Mouse (Mus musculus) midbrain, embryonic 10.5 days (tissue): ENCODE results near the gene Bglap2. TPM values are rescaled to one million over a fixed set of nuclear protein-coding genes. Genes with fewer than 3 reads are reported as not detected.

Experiments
- DNase-seq: peaks from one replicate; pipeline ENCODE4 v3.0.0-alpha.2; 2017; ENCODE audit warnings: low spot score
- H3K27ac ChIP-seq: fragments of 300-500 bp; sonication (generic); replicated peaks from 2 replicates; pipeline ENCODE4 v1.5.1; 2016; ENCODE audit warnings: mild to moderate bottlenecking
- H3K27me3 ChIP-seq: fragments of 300-500 bp; sonication (generic); 2 replicates; pipeline ENCODE4 v1.6.1; 2016; ENCODE audit warnings: low read depth, mild to moderate bottlenecking; ENCODE audit not compliant: poor library complexity, severe bottlenecking
- H3K36me3 ChIP-seq: fragments of 300-500 bp; sonication (generic); 2 replicates; pipeline ENCODE4 v1.6.1; 2016; ENCODE audit warnings: mild to moderate bottlenecking, moderate library complexity
- H3K4me1 ChIP-seq: fragments of 300-500 bp; sonication (generic); 2 replicates; pipeline ENCODE4 v1.6.1; 2016
- H3K4me3 ChIP-seq: fragments of 300-500 bp; sonication (generic); 2 replicates; pipeline ENCODE4 v1.5.1; 2016; ENCODE audit warnings: mild to moderate bottlenecking, moderate library complexity
- H3K9me3 ChIP-seq: fragments of 300-500 bp; sonication (generic); replicated peaks from 2 replicates; pipeline ENCODE4 v1.6.1; 2016; ENCODE audit warnings: mild to moderate bottlenecking
- WGBS: fragments of 180-500 bp; shearing (Covaris S2); methylation state at CpG from one replicate; pipeline ENCODE4 v1.1.7; 2016; 5-methylcytosine and 5-hydroxymethylcytosine counted together
- polyA plus RNA-seq: library from polyadenylated mRNA; unstranded; fragments of >200 nt; fragmentation: Nextera tagmentation; extraction: Ambion mirVana; gene quantifications from 2 replicates; pipeline ENCODE4 v1.2.1, GENCODE M21; 2016

Bglap2 gene
- polyA plus RNA-seq, 1 experiment from 2014 or later = not detected

DNA sequence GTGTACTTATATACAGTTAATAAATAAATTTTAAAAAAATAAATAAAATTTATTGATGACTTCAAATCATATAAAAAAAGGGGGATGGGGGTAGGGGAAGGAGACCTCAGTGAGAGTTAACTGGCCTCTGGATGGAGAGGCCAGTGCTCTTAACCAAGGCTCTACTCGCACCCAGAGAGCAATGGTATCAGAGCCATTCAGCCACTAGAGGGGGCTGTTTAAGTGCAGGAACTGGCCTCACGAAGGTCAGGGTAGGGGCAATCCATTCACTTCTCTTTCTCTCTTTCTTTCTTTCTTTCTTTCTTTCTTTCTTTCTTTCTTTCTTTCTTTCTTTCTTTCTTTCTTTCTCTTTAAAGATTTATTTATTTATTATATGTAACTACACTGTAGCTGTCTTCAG is 47.2 kb downstream of the Bglap2 start:
- H3K4me1 ChIP-seq = peaks cover 18% of the 10 kb centered on the region

DNA sequence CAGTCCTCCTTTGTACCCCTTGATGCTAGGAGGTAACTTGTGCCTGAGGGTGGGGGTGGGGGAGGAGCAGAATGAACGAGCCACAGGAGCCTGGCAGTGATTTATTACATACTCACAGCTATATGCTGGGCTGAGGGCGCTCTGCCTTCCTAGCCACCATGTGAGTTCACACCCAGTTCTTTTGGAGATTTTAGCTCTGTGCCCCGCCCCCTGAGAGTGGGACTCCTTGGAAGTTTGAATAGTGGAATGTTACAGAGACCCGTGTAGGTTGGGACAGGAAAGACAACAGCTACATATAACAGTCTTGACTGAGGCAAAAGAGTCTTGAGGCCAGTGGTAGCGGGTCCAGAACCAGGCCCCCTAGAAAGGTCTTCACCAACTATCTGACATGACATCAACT is 49.5 kb downstream of the Bglap2 start:
- WGBS = 90% methylated on average over 5 of the region's 5 CpGs
- Histone ChIP-seq H3K9me3 (no peaks in the 10 kb centered on the region), H3K27ac (no peak overlapping the region), H3K4me1 (peaks cover 15% of the 10 kb centered on the region), H3K4me3 (no peak overlapping the region), H3K27me3 (no peaks in the 10 kb centered on the region), H3K36me3 (peaks cover 54% of the 10 kb centered on the region)
- DNase-seq = no peak

More for the DNA sequence above, 47.2 kb downstream of the Bglap2 start:
- no peak overlapping the region for H3K27ac ChIP-seq
- H3K9me3 ChIP-seq = no peaks in the 10 kb centered on the region
- no peak for DNase-seq
- H3K27me3 ChIP-seq = no peaks in the 10 kb centered on the region
- no peak overlapping the region for H3K4me3 ChIP-seq
- H3K36me3 ChIP-seq = peaks cover 50% of the 10 kb centered on the region
- WGBS = 21% methylated on average over 2 of the region's 2 CpGs

Other genes starting within 250 kb of the Bglap2 start
- 8.2 and 11.0 TPM in 2 replicates for gene Mef2d, start 236.3 kb downstream of the Bglap2 start, polyA plus RNA-seq
- not detected in 2 replicates for gene Rhbg, start 124.0 kb downstream of the Bglap2 start, polyA plus RNA-seq
- gene Gm38392, start 91.5 kb downstream of the Bglap2 start, polyA plus RNA-seq = 0.14 TPM in 1 of 2 replicates, not detected in the other
- 11.4 and 14.1 TPM in 2 replicates for gene Tsacc, start 81.7 kb downstream of the Bglap2 start, polyA plus RNA-seq
- 780 and 865 TPM in 2 replicates for gene Cct3, start 81.6 kb downstream of the Bglap2 start, polyA plus RNA-seq
- gene Glmp, start 53.7 kb downstream of the Bglap2 start, polyA plus RNA-seq = 136 and 142 TPM in 2 replicates
- gene Tmem79, start 42.6 kb downstream of the Bglap2 start, polyA plus RNA-seq = 1.8 and 2.3 TPM in 2 replicates
- gene Smg5, start 42.4 kb downstream of the Bglap2 start, polyA plus RNA-seq = 84.5 and 89.8 TPM in 2 replicates
- 0.65 TPM in 2 replicates for gene Paqr6, start 14.1 kb downstream of the Bglap2 start, polyA plus RNA-seq
- gene Bglap3, start 6.0 kb downstream of the Bglap2 start, polyA plus RNA-seq = 0.27 TPM in 2 replicates
- not detected in 2 replicates for gene Bglap, start 5.8 kb upstream of the Bglap2 start, polyA plus RNA-seq
- gene Pmf1, start 31.6 kb upstream of the Bglap2 start, polyA plus RNA-seq = 162 and 174 TPM in 2 replicates
- 18.7 and 20.0 TPM in 2 replicates for gene Slc25a44, start 46.4 kb upstream of the Bglap2 start, polyA plus RNA-seq
- 4.9 and 10.5 TPM in 2 replicates for gene Sema4a, start 82.5 kb upstream of the Bglap2 start, polyA plus RNA-seq
- 13.5 and 18.3 TPM in 2 replicates for gene Lmna, start 131.3 kb upstream of the Bglap2 start, polyA plus RNA-seq
- gene Mex3a, start 153.7 kb upstream of the Bglap2 start, polyA plus RNA-seq = 27.7 and 33.8 TPM in 2 replicates
- gene Rab25, start 169.6 kb upstream of the Bglap2 start, polyA plus RNA-seq = 0.49 and 0.79 TPM in 2 replicates
- 175 and 192 TPM in 2 replicates for gene Lamtor2, start 174.4 kb upstream of the Bglap2 start, polyA plus RNA-seq
- gene Ubqln4, start 175.1 kb upstream of the Bglap2 start, polyA plus RNA-seq = 71.1 and 74.1 TPM in 2 replicates
- gene Ssr2, start 197.2 kb upstream of the Bglap2 start, polyA plus RNA-seq = 201 and 207 TPM in 2 replicates
- 82.2 and 106 TPM in 2 replicates for gene Arhgef2, start 227.3 kb upstream of the Bglap2 start, polyA plus RNA-seq